Mouse (Mus musculus): ENCODE results near the gene Ice1.

The Ice1 gene

GRCm38 (mm10) chr13:70639639-70640038 is 2.2 kb upstream of the Ice1 start:
- DNase-seq (ENCODE audit: low spot score in 2 of 2) = no peak

- DNase-seq (ENCODE audit: low spot score in 2 of 2) = peak; percentile 81 to 84
These were observed 343 bp upstream of the Ice1 start for GRCm38 (mm10) chr13:70637662-70638291.

- DNase-seq (ENCODE audit: low spot score in 2 of 2) = no peak
These were observed 728 bp downstream of the Ice1 start for GRCm38 (mm10) chr13:70636706-70637105.

GRCm38 (mm10) chr13:70635591-70635990 is 1.8 kb downstream of the Ice1 start:
- DNase-seq (ENCODE audit: low spot score in 2 of 2) = no peak

GRCm38 (mm10) chr13:70626416-70626815 is 11.0 kb downstream of the Ice1 start:
- DNase-seq (ENCODE audit: low spot score in 2 of 2) = no peak

GRCm38 (mm10) chr13:70625665-70626064 is 11.8 kb downstream of the Ice1 start:
- no peak for DNase-seq (ENCODE audit: low spot score in 2 of 2)

GRCm38 (mm10) chr13:70624445-70624844 is 13.0 kb downstream of the Ice1 start:
- DNase-seq (ENCODE audit: low spot score in 2 of 2) = no peak

- DNase-seq (ENCODE audit: low spot score in 2 of 2) = no peak
These were observed 14.9 kb downstream of the Ice1 start for GRCm38 (mm10) chr13:70622461-70623057.

- no peak for DNase-seq (ENCODE audit: low spot score in 2 of 2)
These were observed 15.9 kb downstream of the Ice1 start for GRCm38 (mm10) chr13:70621509-70621908.

- DNase-seq (ENCODE audit: low spot score in 2 of 2) = no peak
These were observed 24.6 kb downstream of the Ice1 start for GRCm38 (mm10) chr13:70612837-70613236.

GRCm38 (mm10) chr13:70610431-70611420 is 26.7 kb downstream of the Ice1 start:
- peak; percentile 30 to 74 for DNase-seq (ENCODE audit: low spot score in 2 of 2)

GRCm38 (mm10) chr13:70609632-70610031 is 27.8 kb downstream of the Ice1 start:
- DNase-seq (ENCODE audit: low spot score in 2 of 2) = no peak

GRCm38 (mm10) chr13:70605366-70605765 is 32.1 kb downstream of the Ice1 start:
- no peak for DNase-seq (ENCODE audit: low spot score in 2 of 2)

- DNase-seq (ENCODE audit: low spot score in 2 of 2) = peak in 1 of 2 experiments; percentile 33
These were observed 32.7 kb downstream of the Ice1 start for GRCm38 (mm10) chr13:70604723-70605122.

- DNase-seq (ENCODE audit: low spot score in 2 of 2) = no peak
These were observed 35.9 kb downstream of the Ice1 start for GRCm38 (mm10) chr13:70601566-70601965.

- no peak for DNase-seq (ENCODE audit: low spot score in 2 of 2)
These were observed 37.3 kb downstream of the Ice1 start for GRCm38 (mm10) chr13:70599964-70600619.

GRCm38 (mm10) chr13:70598941-70599340 is 38.5 kb downstream of the Ice1 start:
- no peak for DNase-seq (ENCODE audit: low spot score in 2 of 2)

GRCm38 (mm10) chr13:70596901-70597300 is 40.5 kb downstream of the Ice1 start:
- DNase-seq (ENCODE audit: low spot score in 2 of 2) = no peak

- DNase-seq (ENCODE audit: low spot score in 2 of 2) = no peak
These were observed 47.1 kb downstream of the Ice1 start for GRCm38 (mm10) chr13:70590248-70590762.

- peak; percentile 18 to 59 for DNase-seq (ENCODE audit: low spot score in 2 of 2)
These were observed 50.5 kb downstream of the Ice1 start for GRCm38 (mm10) chr13:70586969-70587368.

- DNase-seq (ENCODE audit: low spot score in 2 of 2) = peak in 1 of 2 experiments; percentile 41
These were observed 54.9 kb downstream of the Ice1 start for GRCm38 (mm10) chr13:70582517-70582916.

GRCm38 (mm10) chr13:70581509-70581908 is 55.9 kb downstream of the Ice1 start:
- no peak for DNase-seq (ENCODE audit: low spot score in 2 of 2)
